Mouse (Mus musculus) forebrain, embryonic 13.5 days (tissue): ENCODE measurements around the gene Alox5ap. TPM values are rescaled to one million over a fixed set of nuclear protein-coding genes. Genes with fewer than 3 reads are reported as not detected.

Source experiments
- ATAC-seq: fragments of 200-750 bp; cut with Nextera tagmentation; 2 replicates; pipeline ENCODE4 v1.8.0; 2017
- H3K27ac ChIP-seq: fragments of 300-500 bp; sonication (generic); 2 replicates; pipeline ENCODE4 v1.5.1; 2015; ENCODE audit warnings: inconsistent platforms, mild to moderate bottlenecking, moderate library complexity
- H3K27me3 ChIP-seq: fragments of 300-500 bp; sonication (generic); 2 replicates; pipeline ENCODE4 v1.6.1; 2015; ENCODE audit warnings: mild to moderate bottlenecking, inconsistent platforms
- H3K36me3 ChIP-seq: fragments of 300-500 bp; sonication (generic); 2 replicates; pipeline ENCODE4 v1.6.1; 2015; ENCODE audit warnings: mild to moderate bottlenecking, inconsistent platforms; ENCODE audit not compliant: poor library complexity, severe bottlenecking
- H3K4me1 ChIP-seq: fragments of 300-500 bp; sonication (generic); 2 replicates; pipeline ENCODE4 v1.6.1; 2015; ENCODE audit warnings: inconsistent platforms
- H3K4me2 ChIP-seq: fragments of 300-500 bp; sonication (generic); 2 replicates; pipeline ENCODE4 v1.6.1; 2015; ENCODE audit warnings: inconsistent platforms, mild to moderate bottlenecking, moderate library complexity
- H3K4me3 ChIP-seq: fragments of 300-500 bp; sonication (generic); 2 replicates; pipeline ENCODE4 v1.5.1; 2015; ENCODE audit warnings: mild to moderate bottlenecking, inconsistent platforms
- H3K9ac ChIP-seq: fragments of 300-500 bp; sonication (generic); 2 replicates; pipeline ENCODE4 v1.6.1; 2015; ENCODE audit warnings: mild to moderate bottlenecking, inconsistent platforms
- H3K9me3 ChIP-seq: fragments of 300-500 bp; sonication (generic); replicated peaks from 2 replicates; pipeline ENCODE4 v1.6.1; 2016; ENCODE audit warnings: inconsistent platforms
- WGBS: fragments of 180-500 bp; shearing (Covaris S2); methylation state at CpG from one replicate; pipeline ENCODE4 v1.1.7; 2015; 5-methylcytosine and 5-hydroxymethylcytosine counted together
- microRNA-seq: library from miRNA; unstranded; fragments of <30 nt; microRNA quantifications from one replicate; pipeline ENCODE4, GENCODE M21; 2016
- polyA plus RNA-seq: library from polyadenylated mRNA; unstranded; fragments of >200 nt; fragmentation: Nextera tagmentation; extraction: Ambion mirVana; gene quantifications from 2 replicates; pipeline ENCODE4 v1.2.1, GENCODE M21; 2015

Gene Alox5ap
- polyA plus RNA-seq, 1 experiment from 2014 or later, result 7.5 TPM

GRCm38 (mm10) chr5:149335563-149336238 lies 71.1 kb downstream of the Alox5ap start:
- Histone ChIP-seq H3K27ac (no peak overlapping the region), H3K4me1 (peaks cover 11% of the 10 kb centered on the region), H3K9me3 (no peaks in the 10 kb centered on the region), H3K4me3 (no peak overlapping the region), H3K36me3 (no peaks in the 10 kb centered on the region), H3K4me2 (no peak overlapping the region), H3K27me3 (no peaks in the 10 kb centered on the region), H3K9ac (no peak overlapping the region)
- ATAC-seq, result peak; percentile 91
- 45% methylated on average over 21 of the region's 21 CpGs for WGBS

- no peak for ATAC-seq
- H3K9me3 ChIP-seq, result no peaks in the 10 kb centered on the region
- WGBS, result 86% methylated on average over 10 of the region's 10 CpGs
- H3K9ac ChIP-seq, result no peak overlapping the region
- H3K4me3 ChIP-seq, result no peak overlapping the region
- no peak overlapping the region for H3K27ac ChIP-seq
- H3K4me1 ChIP-seq, result peaks cover 11% of the 10 kb centered on the region
- H3K4me2 ChIP-seq, result no peak overlapping the region
- H3K27me3 ChIP-seq, result no peaks in the 10 kb centered on the region
- H3K36me3 ChIP-seq, result no peaks in the 10 kb centered on the region
Measured at GRCm38 (mm10) chr5:149337148-149337547, 72.6 kb downstream of the Alox5ap start.

Small RNA genes lying within 50 kb of the gene (microRNA-seq; reads per million reads assigned to microRNA genes)
- gene Gm24105, result not detected

Other genes starting within 250 kb of the Alox5ap start
- 54.8 and 61.1 TPM in 2 replicates for gene Uspl1, start 80.4 kb upstream of the Alox5ap start, polyA plus RNA-seq
- 1,631 and 1,827 TPM in 2 replicates for gene Hmgb1, start 80.3 kb upstream of the Alox5ap start, polyA plus RNA-seq
- 1.1 and 1.2 TPM in 2 replicates for gene Medag, start 147.0 kb downstream of the Alox5ap start, polyA plus RNA-seq
- gene Tex26, start 174.9 kb downstream of the Alox5ap start, polyA plus RNA-seq, result 2.2 and 3.1 TPM in 2 replicates